Mouse (Mus musculus) olfactory bulb, adult 2 months (tissue): ENCODE measurements around the gene Abhd5. TPM values are rescaled to one million over a fixed set of nuclear protein-coding genes. Genes with fewer than 3 reads are reported as not detected.

Source experiments
- H3K27ac ChIP-seq: fragments of 200-500 bp; 2 replicates; pipeline ENCODE4 v1.5.1; 2012; ENCODE audit warnings: low read depth, low read length; ENCODE audit not compliant: insufficient read depth
- H3K4me1 ChIP-seq: fragments of 200-500 bp; 2 replicates; pipeline ENCODE4 v1.6.1; 2012; ENCODE audit warnings: low read length; ENCODE audit not compliant: control insufficient read depth, insufficient read depth
- H3K4me3 ChIP-seq: fragments of 200-500 bp; 2 replicates; pipeline ENCODE4 v1.5.1; 2012; ENCODE audit warnings: mild to moderate bottlenecking, low read depth, low read length, moderate library complexity; ENCODE audit not compliant: insufficient read depth
- CTCF ChIP-seq: fragments of 200-500 bp; IDR thresholded peaks from 2 replicates; pipeline ENCODE4 v1.5.1; 2012; ENCODE audit warnings: low read depth, mild to moderate bottlenecking, low read length, moderate library complexity; ENCODE audit not compliant: insufficient read depth
- POLR2A ChIP-seq: fragments of 200-500 bp; IDR thresholded peaks from 2 replicates; pipeline ENCODE4 v1.6.1; 2012; ENCODE audit warnings: mild to moderate bottlenecking, low read depth, low read length, moderate library complexity; ENCODE audit not compliant: insufficient read depth
- WGBS: fragments of 180-500 bp; shearing (Covaris S2); methylation state at CpG from one replicate; pipeline ENCODE4 v1.1.7; 2018; 5-methylcytosine and 5-hydroxymethylcytosine counted together
- polyA plus RNA-seq: library from polyadenylated mRNA; stranded (reverse); fragments of >200 nt; gene quantifications from 2 replicates; pipeline ENCODE4 v1.2.4, GENCODE M21; 2012; ENCODE audit warnings: low replicate concordance; ENCODE audit not compliant: missing spikeins, insufficient read depth, insufficient read length

The Abhd5 gene
- polyA plus RNA-seq, 1 experiment = not detected

- no peak for TF ChIP-seq POLR2A
- no peak overlapping the region for H3K4me3 ChIP-seq
- H3K4me1 ChIP-seq = peaks cover 3% of the 10 kb centered on the region; the same call in 1 of the 2 replicates
- no peak overlapping the region for H3K27ac ChIP-seq
- 49% methylated on average over 1 of the region's 1 CpGs for WGBS
Observed at GRCm38 (mm10) chr9:122357073-122357472, 5.7 kb downstream of the Abhd5 start.

GRCm38 (mm10) chr9:122357626-122358025, 6.2 kb downstream of the Abhd5 start:
- WGBS = 86% methylated on average over 1 of the region's 1 CpGs
- Histone ChIP-seq H3K4me3 (no peak overlapping the region), H3K4me1 (peaks cover 3% of the 10 kb centered on the region; the same call in 1 of the 2 replicates), H3K27ac (no peak overlapping the region)
- TF ChIP-seq CTCF (no peak), POLR2A (no peak)

GRCm38 (mm10) chr9:122364171-122364570, 12.8 kb downstream of the Abhd5 start:
- Histone ChIP-seq H3K4me1 (no peaks in the 10 kb centered on the region), H3K4me3 (no peak overlapping the region), H3K27ac (no peak overlapping the region)
- 95% methylated on average over 1 of the region's 1 CpGs for WGBS
- no peak for TF ChIP-seq CTCF
- TF ChIP-seq POLR2A = no peak

GRCm38 (mm10) chr9:122370292-122370794, 18.9 kb downstream of the Abhd5 start:
- Histone ChIP-seq H3K4me1 (no peaks in the 10 kb centered on the region), H3K4me3 (no peak overlapping the region), H3K27ac (no peak overlapping the region)
- no peak for TF ChIP-seq CTCF
- TF ChIP-seq POLR2A = no peak
- 95% methylated on average over 6 of the region's 6 CpGs for WGBS

GRCm38 (mm10) chr9:122372506-122372905, 21.1 kb downstream of the Abhd5 start:
- 51% methylated on average over 4 of the region's 4 CpGs for WGBS
- no peak for TF ChIP-seq POLR2A
- TF ChIP-seq CTCF = no peak
- no peaks in the 10 kb centered on the region for H3K4me1 ChIP-seq
- H3K27ac ChIP-seq = no peak overlapping the region
- H3K4me3 ChIP-seq = no peak overlapping the region

- Histone ChIP-seq H3K27ac (no peak overlapping the region), H3K4me1 (no peaks in the 10 kb centered on the region), H3K4me3 (no peak overlapping the region)
- 85% methylated on average over 1 of the region's 1 CpGs for WGBS
- TF ChIP-seq CTCF (no peak), POLR2A (no peak)
Observed at GRCm38 (mm10) chr9:122372991-122373390, 21.6 kb downstream of the Abhd5 start.

GRCm38 (mm10) chr9:122378986-122379385, 27.6 kb downstream of the Abhd5 start:
- Histone ChIP-seq H3K4me3 (no peak overlapping the region), H3K27ac (no peak overlapping the region), H3K4me1 (no peaks in the 10 kb centered on the region)
- no peak for TF ChIP-seq POLR2A
- no peak for TF ChIP-seq CTCF
- 76% methylated on average over 6 of the region's 6 CpGs for WGBS

GRCm38 (mm10) chr9:122380959-122381358, 29.6 kb downstream of the Abhd5 start:
- TF ChIP-seq POLR2A (no peak), CTCF (no peak)
- WGBS = 59% methylated on average over 6 of the region's 6 CpGs
- no peaks in the 10 kb centered on the region for H3K4me1 ChIP-seq
- no peak overlapping the region for H3K4me3 ChIP-seq
- H3K27ac ChIP-seq = no peak overlapping the region

- TF ChIP-seq POLR2A (no peak), CTCF (no peak)
- no peak overlapping the region for H3K4me3 ChIP-seq
- no peaks in the 10 kb centered on the region for H3K4me1 ChIP-seq
- 92% methylated on average over 6 of the region's 6 CpGs for WGBS
- no peak overlapping the region for H3K27ac ChIP-seq
Observed at GRCm38 (mm10) chr9:122382006-122382405, 30.6 kb downstream of the Abhd5 start.

GRCm38 (mm10) chr9:122386015-122386414, 34.6 kb downstream of the Abhd5 start:
- no peak overlapping the region for H3K27ac ChIP-seq
- 94% methylated on average over 3 of the region's 3 CpGs for WGBS
- H3K4me1 ChIP-seq = no peaks in the 10 kb centered on the region
- no peak overlapping the region for H3K4me3 ChIP-seq
- no peak for TF ChIP-seq CTCF
- TF ChIP-seq POLR2A = no peak
